Mouse (Mus musculus) MEL (cell line): Measurements from ENCODE around the gene Pcgf2. TPM values are rescaled to one million over a fixed set of nuclear protein-coding genes. Genes with fewer than 3 reads are reported as not detected.

Source experiments
- DNase-seq: peaks from one replicate; pipeline ENCODE4 v3.0.0; 2011; ENCODE audit warnings: low read depth, low spot score
- H3K27ac ChIP-seq: 2 replicates; pipeline ENCODE4 v1.5.1; 2012; ENCODE audit warnings: low read depth, mild to moderate bottlenecking, control low read depth, low read length, moderate library complexity; ENCODE audit not compliant: control insufficient read depth
- H3K27me3 ChIP-seq, 2 experiments: fragments of 150-350 bp in 1 of 2; sonication (generic) in 1 of 2; 2 replicates each; pipeline ENCODE4 v1.6.1; 2012; ENCODE audit warnings: low read length in 2 of 2, mild to moderate bottlenecking in 2 of 2, improper control_type of control experiment in 1 of 2, moderate library complexity in 1 of 2; ENCODE audit not compliant: insufficient read depth in 2 of 2, control insufficient read depth in 1 of 2
- H3K36me3 ChIP-seq, 2 experiments: 2 replicates each; pipeline ENCODE4 v1.6.1; 2012 to 2014; ENCODE audit warnings: low read length in 2 of 2, improper control_type of control experiment in 1 of 2, inconsistent platforms in 1 of 2, mild to moderate bottlenecking in 1 of 2; ENCODE audit not compliant: insufficient read depth in 2 of 2, control insufficient read depth in 1 of 2
- H3K4me1 ChIP-seq, 2 experiments: fragments of 150-350 bp in 1 of 2; sonication (generic) in 1 of 2; 2 replicates each; pipeline ENCODE4 v1.6.1; 2012; ENCODE audit warnings: low read length in 2 of 2, improper control_type of control experiment in 1 of 2, mild to moderate bottlenecking in 1 of 2; ENCODE audit not compliant: insufficient read depth in 2 of 2, control insufficient read depth in 1 of 2
- H3K4me3 ChIP-seq, 2 experiments: fragments of 150-350 bp in 1 of 2; sonication (generic) in 1 of 2; 2 replicates each; pipeline ENCODE4 v1.5.1; 2012; ENCODE audit warnings: low read depth in 2 of 2, low read length in 2 of 2, mild to moderate bottlenecking in 2 of 2, moderate library complexity in 2 of 2, control low read depth in 1 of 2, improper control_type of control experiment in 1 of 2; ENCODE audit not compliant: control insufficient read depth in 1 of 2, insufficient read depth in 1 of 2
- H3K79me2 ChIP-seq: 2 replicates; pipeline ENCODE4 v1.6.1; 2012; ENCODE audit warnings: mild to moderate bottlenecking, low read length, moderate library complexity; ENCODE audit not compliant: control insufficient read depth, poor library complexity, insufficient read depth
- H3K9ac ChIP-seq: 2 replicates; pipeline ENCODE4 v1.6.1; 2012; ENCODE audit warnings: low read depth, mild to moderate bottlenecking, control low read depth, low read length, moderate library complexity; ENCODE audit not compliant: control insufficient read depth, poor library complexity, severe bottlenecking
- H3K9me3 ChIP-seq: fragments of 150-350 bp; sonication (generic); replicated peaks from 2 replicates; pipeline ENCODE4 v1.6.1; 2012; ENCODE audit warnings: mild to moderate bottlenecking, low read length, improper control_type of control experiment, moderate library complexity; ENCODE audit not compliant: insufficient read depth
- BHLHE40 ChIP-seq: IDR thresholded peaks from 2 replicates; pipeline ENCODE4 v1.6.1; 2012; ENCODE audit warnings: low read depth, mild to moderate bottlenecking, inconsistent platforms, low read length, improper control_type of control experiment, borderline replicate concordance
- CHD1 ChIP-seq: IDR thresholded peaks from 2 replicates; pipeline ENCODE4 v1.6.1; 2012; ENCODE audit warnings: low read depth, mild to moderate bottlenecking, inconsistent platforms, low read length, improper control_type of control experiment
- CHD2 ChIP-seq: IDR thresholded peaks from 2 replicates; pipeline ENCODE4 v1.6.1; 2011; ENCODE audit warnings: low read length, improper control_type of control experiment
- CTCF ChIP-seq, 3 experiments: IDR thresholded peaks in 2 of 3; conservative IDR thresholded peaks in 1 of 3; 2 replicates each; pipeline ENCODE4 v1.5.1; 2011 to 2012; ENCODE audit warnings: low read length in 3 of 3, low read depth in 2 of 3, mild to moderate bottlenecking in 2 of 3, improper control_type of control experiment in 1 of 3, inconsistent platforms in 1 of 3, mixed read lengths in 1 of 3, moderate library complexity in 1 of 3; ENCODE audit not compliant: control insufficient read depth in 1 of 3, insufficient read depth in 1 of 3, poor library complexity in 1 of 3, severe bottlenecking in 1 of 3
- E2F4 ChIP-seq: IDR thresholded peaks from 2 replicates; pipeline ENCODE4 v1.6.1; 2011; ENCODE audit warnings: low read depth, low read length, improper control_type of control experiment, borderline replicate concordance
- ELF1 ChIP-seq: IDR thresholded peaks from 2 replicates; pipeline ENCODE4 v1.6.1; 2014; ENCODE audit warnings: low read depth, mild to moderate bottlenecking, inconsistent platforms, low read length, improper control_type of control experiment, moderate library complexity
- EP300 ChIP-seq, 2 experiments: IDR thresholded peaks; 2 replicates each; pipeline ENCODE4 v1.6.1; 2011; ENCODE audit warnings: improper control_type of control experiment in 2 of 2, low read length in 2 of 2, low read depth in 1 of 2, mild to moderate bottlenecking in 1 of 2
- ETS1 ChIP-seq: IDR thresholded peaks from 2 replicates; pipeline ENCODE4 v1.6.1; 2012; ENCODE audit warnings: low read depth, mild to moderate bottlenecking, inconsistent platforms, low read length, improper control_type of control experiment, moderate library complexity
- GABPA ChIP-seq: IDR thresholded peaks from 2 replicates; pipeline ENCODE4 v1.6.1; 2012; ENCODE audit warnings: low read depth, mild to moderate bottlenecking, inconsistent platforms, low read length, improper control_type of control experiment, moderate library complexity
- GATA1 ChIP-seq: IDR thresholded peaks from 2 replicates; pipeline ENCODE4 v1.6.1; 2011; ENCODE audit warnings: low read depth, low read length, improper control_type of control experiment
- HCFC1 ChIP-seq: IDR thresholded peaks from 2 replicates; pipeline ENCODE4 v1.6.1; 2012; ENCODE audit warnings: low read depth, mild to moderate bottlenecking, inconsistent platforms, low read length, improper control_type of control experiment, moderate library complexity
- JUND ChIP-seq: IDR thresholded peaks from 2 replicates; pipeline ENCODE4 v1.6.1; 2011; ENCODE audit warnings: low read depth, mild to moderate bottlenecking, improper control_type of control experiment, low read length
- KAT2A ChIP-seq: conservative IDR thresholded peaks from 2 replicates; pipeline ENCODE4 v1.6.1; 2012; ENCODE audit warnings: low read depth, low read length, improper control_type of control experiment, inconsistent platforms
- MAFK ChIP-seq: IDR thresholded peaks from 2 replicates; pipeline ENCODE4 v1.6.1; 2011; ENCODE audit warnings: low read depth, mild to moderate bottlenecking, low read length, improper control_type of control experiment, borderline replicate concordance
- MAX ChIP-seq: IDR thresholded peaks from 2 replicates; pipeline ENCODE4 v1.6.1; 2011; ENCODE audit warnings: low read length, improper control_type of control experiment
- MAZ ChIP-seq: IDR thresholded peaks from 2 replicates; pipeline ENCODE4 v1.6.1; 2012; ENCODE audit warnings: low read depth, mild to moderate bottlenecking, inconsistent platforms, low read length, improper control_type of control experiment
- MEF2A ChIP-seq: IDR thresholded peaks from 2 replicates; pipeline ENCODE4 v1.6.1; 2014; ENCODE audit warnings: low read depth, mild to moderate bottlenecking, inconsistent platforms, low read length, improper control_type of control experiment; ENCODE audit not compliant: poor library complexity, insufficient replicate concordance, severe bottlenecking; ENCODE audit errors: extremely low read depth
- MXI1 ChIP-seq: IDR thresholded peaks from 2 replicates; pipeline ENCODE4 v1.6.1; 2011; ENCODE audit warnings: mild to moderate bottlenecking, low read depth, low read length, improper control_type of control experiment
- MYB ChIP-seq: IDR thresholded peaks from 2 replicates; pipeline ENCODE4 v1.6.1; 2011; ENCODE audit warnings: mild to moderate bottlenecking, low read depth, low read length, improper control_type of control experiment
- MYC ChIP-seq: IDR thresholded peaks from 2 replicates; pipeline ENCODE4 v1.6.1; 2011; ENCODE audit warnings: low read depth, mild to moderate bottlenecking, low read length, improper control_type of control experiment, moderate library complexity
- NELFE ChIP-seq: IDR thresholded peaks from 2 replicates; pipeline ENCODE4 v1.6.1; 2011; ENCODE audit warnings: low read depth, low read length, improper control_type of control experiment
- NRF1 ChIP-seq: IDR thresholded peaks from 2 replicates; pipeline ENCODE4 v1.6.1; 2014; ENCODE audit warnings: low read depth, mild to moderate bottlenecking, inconsistent platforms, low read length, improper control_type of control experiment, moderate library complexity; ENCODE audit not compliant: poor library complexity, insufficient read depth, severe bottlenecking
- POLR2A ChIP-seq, 2 experiments: IDR thresholded peaks; 2 replicates each; pipeline ENCODE4 v1.6.1; 2011 to 2012; ENCODE audit warnings: low read length in 2 of 2, mild to moderate bottlenecking in 2 of 2, control low read depth in 1 of 2, improper control_type of control experiment in 1 of 2, low read depth in 1 of 2, moderate library complexity in 1 of 2; ENCODE audit not compliant: control insufficient read depth in 1 of 2, insufficient read depth in 1 of 2, poor library complexity in 1 of 2
- POLR2AphosphoS2 ChIP-seq: IDR thresholded peaks from 2 replicates; pipeline ENCODE4 v1.6.1; 2011; ENCODE audit warnings: low read length, improper control_type of control experiment
- RAD21 ChIP-seq: IDR thresholded peaks from 2 replicates; pipeline ENCODE4 v1.6.1; 2011; ENCODE audit warnings: mild to moderate bottlenecking, low read depth, low read length, improper control_type of control experiment
- RCOR1 ChIP-seq: IDR thresholded peaks from 2 replicates; pipeline ENCODE4 v1.6.1; 2012; ENCODE audit warnings: low read depth, mild to moderate bottlenecking, inconsistent platforms, low read length, improper control_type of control experiment
- SIN3A ChIP-seq: IDR thresholded peaks from 2 replicates; pipeline ENCODE4 v1.6.1; 2012; ENCODE audit warnings: low read length, improper control_type of control experiment, inconsistent platforms
- SMC3 ChIP-seq: IDR thresholded peaks from 2 replicates; pipeline ENCODE4 v1.6.1; 2011; ENCODE audit warnings: low read depth, low read length, improper control_type of control experiment
- TAL1 ChIP-seq: IDR thresholded peaks from 2 replicates; pipeline ENCODE4 v1.6.1; 2012; ENCODE audit warnings: mild to moderate bottlenecking, inconsistent platforms, low read length, moderate library complexity, mixed read lengths
- TBP ChIP-seq: IDR thresholded peaks from 2 replicates; pipeline ENCODE4 v1.8.0; 2011; ENCODE audit warnings: low read depth, low read length, improper control_type of control experiment
- TCF12 ChIP-seq: IDR thresholded peaks from 2 replicates; pipeline ENCODE4 v1.6.1; 2014; ENCODE audit warnings: low read depth, mild to moderate bottlenecking, inconsistent platforms, low read length, improper control_type of control experiment, moderate library complexity
- UBTF ChIP-seq: IDR thresholded peaks from 2 replicates; pipeline ENCODE4 v1.6.1; 2012; ENCODE audit warnings: low read depth, mild to moderate bottlenecking, inconsistent platforms, low read length, improper control_type of control experiment, moderate library complexity, borderline replicate concordance; ENCODE audit not compliant: insufficient read depth
- USF1 ChIP-seq: IDR thresholded peaks from 2 replicates; pipeline ENCODE4 v1.6.1; 2014; ENCODE audit warnings: low read depth, mild to moderate bottlenecking, inconsistent platforms, low read length, improper control_type of control experiment, moderate library complexity
- USF2 ChIP-seq, 2 experiments: IDR thresholded peaks; 2 replicates each; pipeline ENCODE4 v1.6.1; 2011 to 2012; ENCODE audit warnings: improper control_type of control experiment in 2 of 2, low read length in 2 of 2, borderline replicate concordance in 1 of 2, inconsistent platforms in 1 of 2, low read depth in 1 of 2, mild to moderate bottlenecking in 1 of 2; ENCODE audit not compliant: insufficient read depth in 1 of 2
- ZC3H11A ChIP-seq: IDR thresholded peaks from 2 replicates; pipeline ENCODE4 v1.6.1; 2012; ENCODE audit warnings: low read depth, mild to moderate bottlenecking, inconsistent platforms, low read length, improper control_type of control experiment
- ZMIZ1 ChIP-seq: IDR thresholded peaks from 2 replicates; pipeline ENCODE4 v1.6.1; 2012; ENCODE audit warnings: low read depth, mild to moderate bottlenecking, inconsistent platforms, low read length, improper control_type of control experiment, moderate library complexity
- ZNF384 ChIP-seq: IDR thresholded peaks from 2 replicates; pipeline ENCODE4 v1.6.1; 2012; ENCODE audit warnings: low read depth, mild to moderate bottlenecking, inconsistent platforms, low read length, improper control_type of control experiment
- polyA plus RNA-seq, 2 experiments: library from polyadenylated mRNA; stranded (reverse) in 1 of 2; unstranded in 1 of 2; fragments of >175 nt in 1 of 2; fragments of >200 nt in 1 of 2; gene quantifications; 2 replicates each; pipeline versions ENCODE4 v1.2.1 to v1.2.4; 2012; ENCODE audit warnings: low replicate concordance in 2 of 2, low read depth in 1 of 2; ENCODE audit not compliant: insufficient read length in 2 of 2, insufficient read depth in 1 of 2, missing spikeins in 1 of 2
- total RNA-seq: library from RNA; depleted of rRNA; stranded (reverse); fragments of 300-350 nt; gene quantifications from 2 replicates; pipeline ENCODE4 v1.2.3, GENCODE M21; 2012

Pcgf2 gene
- total and polyA plus RNA-seq, 3 experiments: 12.3 to 38.7 TPM; not detected in 1

- Histone ChIP-seq H3K27me3 (no peaks in the 10 kb centered on the region), H3K27ac (no peak overlapping the region), H3K9ac (no peak overlapping the region), H3K4me3 (no peak overlapping the region), H3K9me3 (no peaks in the 10 kb centered on the region), H3K36me3 (peaks cover 3 to 6% of the 10 kb centered on the region in 2 experiments; a peak in 2 of 4 replicates), H3K4me1 (peaks cover 0 to 3% of the 10 kb centered on the region in 2 experiments; a peak in 2 of 4 replicates), H3K79me2 (no peaks in the 10 kb centered on the region)
- peak; percentile 74 for DNase-seq
- no peak for TF ChIP-seq TCF12
- TF ChIP-seq ELF1: no peak
- TF ChIP-seq ETS1: no peak
- no peak for TF ChIP-seq USF1
- no peak for TF ChIP-seq MAX
- 0 out of 2 replicates have a peak, but pooled peaks have one; percentile 4 for TF ChIP-seq ZC3H11A
- no peak for TF ChIP-seq TBP
- TF ChIP-seq POLR2AphosphoS2: peak; percentile 65; the same call in 1 of the 2 replicates
- peak; percentile 23 for TF ChIP-seq RAD21
- TF ChIP-seq MYB: no peak
- no peak for TF ChIP-seq GABPA
- TF ChIP-seq SMC3: peak; percentile 43
- no peak for TF ChIP-seq MEF2A
- TF ChIP-seq E2F4: no peak
- no peak for TF ChIP-seq USF2 (IDR thresholded peaks at IDR 0.05; ENCODE audit: borderline replicate concordance in 1 of 2, insufficient read depth in 1 of 2, low read depth in 1 of 2, low read length in 2 of 2)
- TF ChIP-seq ZMIZ1: peak; percentile 39; the same call in 1 of the 2 replicates
- no peak for TF ChIP-seq SIN3A
- no peak for TF ChIP-seq CHD1
- no peak for TF ChIP-seq NRF1
- no peak for TF ChIP-seq HCFC1
- TF ChIP-seq CTCF (IDR thresholded peaks at IDR 0.05 in 2 of 3, conservative IDR thresholded peaks at IDR 0.05 in 1 of 3; ENCODE audit: control insufficient read depth in 1 of 3, insufficient read depth in 1 of 3, low read depth in 2 of 3, low read length in 3 of 3, poor library complexity in 1 of 3, severe bottlenecking in 1 of 3): peak; percentile 36 to 70 (median 46); a peak in 4 of 6 replicates
- TF ChIP-seq MAZ: 0 out of 2 replicates have a peak, but pooled peaks have one; percentile 32
- 0 out of 2 replicates have a peak, but pooled peaks have one; percentile 15 for TF ChIP-seq MXI1
- TF ChIP-seq MAFK: no peak
- TF ChIP-seq RCOR1: 0 out of 2 replicates have a peak, but pooled peaks have one; percentile 15
- peak; percentile 96 for TF ChIP-seq MYC
- TF ChIP-seq BHLHE40: no peak
- TF ChIP-seq EP300 (IDR thresholded peaks at IDR 0.05; ENCODE audit: low read depth in 1 of 2, low read length in 2 of 2): no peak
- no peak for TF ChIP-seq UBTF
- peak; percentile 63 for TF ChIP-seq ZNF384
- no peak for TF ChIP-seq NELFE
- TF ChIP-seq TAL1: no peak
- TF ChIP-seq GATA1: no peak
- no peak for TF ChIP-seq CHD2
- TF ChIP-seq POLR2A (IDR thresholded peaks at IDR 0.05; ENCODE audit: control insufficient read depth in 1 of 2, insufficient read depth in 1 of 2, low read depth in 1 of 2, low read length in 2 of 2, poor library complexity in 1 of 2): 0 out of 4 replicates have a peak, but pooled peaks of 1 of the 2 experiments have one; percentile 26
- 0 out of 2 replicates have a peak, but pooled peaks have one; percentile 31 for TF ChIP-seq JUND
- TF ChIP-seq KAT2A: no peak
These were observed 14.1 kb upstream of the Pcgf2 start for GRCm38 (mm10) chr11:97714356-97714755.
